Mouse (Mus musculus) C2C12 (cell line): ENCODE results near the gene Gm9821.

Experiments used
- CTCF ChIP-seq: IDR thresholded peaks from one replicate; pipeline ENCODE4 v1.5.1; 2011; ENCODE audit not compliant: control insufficient read depth, insufficient read depth, insufficient read length
- MAX ChIP-seq: IDR thresholded peaks from one replicate; pipeline ENCODE4 v1.6.1; 2011; ENCODE audit warnings: mild to moderate bottlenecking, control low read depth

DNA sequence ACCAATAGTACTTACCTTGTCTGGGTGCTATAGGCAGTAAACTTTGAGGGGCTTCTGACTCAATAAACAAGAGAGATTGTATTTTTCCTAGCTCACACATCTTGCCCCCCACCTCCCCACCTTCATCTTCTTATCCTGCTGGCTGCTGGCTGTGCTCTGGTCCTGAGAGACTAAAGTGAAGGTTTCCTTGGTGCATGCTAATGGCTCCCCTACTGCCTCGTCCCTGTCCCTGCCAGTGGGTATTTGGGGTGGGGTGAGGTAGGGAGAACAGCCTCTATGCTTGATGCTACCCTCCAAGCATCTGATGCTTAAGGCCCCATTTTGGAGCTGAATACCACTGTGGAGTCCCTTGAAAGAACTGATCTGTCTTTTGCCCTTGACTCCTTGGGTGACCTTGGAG, 20.8 kb upstream of the Gm9821 start:
- no peak for TF ChIP-seq CTCF
- TF ChIP-seq MAX, result no peak
